Comparison of ENCODE assay signal across 8 mouse cellular contexts in the genomic region with DNA sequence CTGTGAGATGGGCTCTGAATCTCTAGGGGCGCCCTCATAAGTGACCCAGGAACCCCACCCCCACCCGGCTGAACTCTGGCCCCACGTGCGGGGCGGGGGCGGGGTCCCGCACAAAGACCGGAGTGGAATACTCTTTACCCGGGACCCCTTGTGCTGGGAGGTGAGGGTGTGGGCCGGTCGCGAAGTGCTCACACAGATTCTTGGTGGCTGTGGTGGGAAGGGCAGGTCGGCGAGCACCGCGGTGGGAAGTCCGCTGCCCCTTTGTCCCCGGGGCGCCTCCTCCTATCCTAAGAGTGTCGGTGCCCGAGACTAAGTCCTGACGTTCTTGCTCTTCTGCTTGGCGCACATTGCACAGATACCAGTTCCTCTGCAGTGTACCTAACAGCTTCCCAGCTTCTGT. TPM values are rescaled to one million over a fixed set of nuclear protein-coding genes. Genes with fewer than 3 reads are reported as not detected.
DNase-seq lines count a peak whose midpoint lies in the region; ATAC-seq and TF ChIP-seq lines count a peak whose summit lies in the region.

No protein-coding gene starts in this region.

- WGBS in heart, postnatal 0 days: 1% methylated on average over 22 of the region's 23 CpGs
- 0% methylated on average over 23 of the region's 23 CpGs for WGBS in hindbrain, embryonic 14.5 days
- under 1% methylated on average over 22 of the region's 23 CpGs for WGBS in midbrain, embryonic 13.5 days

- H3K4me2 ChIP-seq in heart, postnatal 0 days (ENCODE audit: low read depth, low read length): peak overlapping the region; percentile 76
- H3K4me2 ChIP-seq in hindbrain, embryonic 14.5 days (replicated peaks): peak overlapping the region; percentile 83
- H3K4me2 ChIP-seq in midbrain, embryonic 13.5 days (replicated peaks): peak overlapping the region; percentile 96

- peak overlapping the region; percentile 90 for H3K27ac ChIP-seq in heart, postnatal 0 days (ENCODE audit: low read depth)
- peak overlapping the region; percentile 46 for H3K27ac ChIP-seq in bone marrow macrophage, adult 2 months (ENCODE audit: insufficient read depth, low read depth, low read length)
- H3K27ac ChIP-seq in hindbrain, embryonic 14.5 days: peak overlapping the region; percentile 73
- H3K27ac ChIP-seq in midbrain, embryonic 13.5 days: peak overlapping the region; percentile 89

- H3K9ac ChIP-seq in heart, postnatal 0 days (replicated peaks; ENCODE audit: low read depth, low read length): peak overlapping the region; percentile 77
- H3K9ac ChIP-seq in hindbrain, embryonic 14.5 days: peak overlapping the region; percentile 87
- peak overlapping the region; percentile 96 for H3K9ac ChIP-seq in midbrain, embryonic 13.5 days (replicated peaks)

- ATAC-seq in heart, postnatal 0 days (ENCODE audit: insufficient read depth, low read depth): peak; percentile 24
- ATAC-seq in hindbrain, embryonic 14.5 days (ENCODE audit: low FRiP score): peak; percentile 28
- peak; percentile 47 for ATAC-seq in midbrain, embryonic 13.5 days

- H3K27me3 ChIP-seq in heart, postnatal 0 days (ENCODE audit: control insufficient read depth, insufficient read depth, low read length): no peaks in the 10 kb centered on the region
- H3K27me3 ChIP-seq in hindbrain, embryonic 14.5 days (ENCODE audit: control insufficient read depth, insufficient read depth, low read length): no peaks in the 10 kb centered on the region
- no peaks in the 10 kb centered on the region for H3K27me3 ChIP-seq in midbrain, embryonic 13.5 days

- no peak for TF ChIP-seq EP300 in heart, postnatal 0 days (IDR thresholded peaks at IDR 0.05; ENCODE audit: low read depth)

- no peaks in the 10 kb centered on the region for H3K9me3 ChIP-seq in heart, postnatal 0 days (replicated peaks; ENCODE audit: control insufficient read depth, low read length)
- H3K9me3 ChIP-seq in hindbrain, embryonic 14.5 days (ENCODE audit: control insufficient read depth, low read length): no peaks in the 10 kb centered on the region
- H3K9me3 ChIP-seq in midbrain, embryonic 13.5 days: no peaks in the 10 kb centered on the region

- intact Hi-C loops in heart, postnatal 25 days (cut with DNase I): loop anchor here (5.0 kb wide), 1 partner anchor 58 kb away; no protein-coding TSS in a partner anchor

- H3K4me3 ChIP-seq in heart, postnatal 0 days (ENCODE audit: low read depth, low read length): peak overlapping the region; percentile 76
- peak overlapping the region; percentile 85 for H3K4me3 ChIP-seq in bone marrow macrophage, adult 2 months (ENCODE audit: insufficient read depth, low read length)
- H3K4me3 ChIP-seq in hindbrain, embryonic 14.5 days (replicated peaks; ENCODE audit: low read length): peak overlapping the region; percentile 82
- H3K4me3 ChIP-seq in midbrain, embryonic 13.5 days (replicated peaks): peak overlapping the region; percentile 71

- TF ChIP-seq CTCF in heart, postnatal 0 days (IDR thresholded peaks at IDR 0.05; ENCODE audit: low read depth): no peak
- no peak for TF ChIP-seq CTCF in bone marrow macrophage, adult 2 months (IDR thresholded peaks at IDR 0.05; ENCODE audit: low read depth, low read length)

- no peak for TF ChIP-seq POLR2A in bone marrow macrophage, adult 2 months (IDR thresholded peaks at IDR 0.05; ENCODE audit: borderline replicate concordance, low read depth, low read length)

- peaks cover 21% of the 10 kb centered on the region for H3K4me1 ChIP-seq in heart, postnatal 0 days (ENCODE audit: control insufficient read depth, insufficient read depth)
- peaks cover 54% of the 10 kb centered on the region for H3K4me1 ChIP-seq in bone marrow macrophage, adult 2 months (ENCODE audit: control insufficient read depth, insufficient read depth, low read length)
- peaks cover 33% of the 10 kb centered on the region for H3K4me1 ChIP-seq in hindbrain, embryonic 14.5 days (replicated peaks; ENCODE audit: control insufficient read depth, insufficient read depth, low read length)
- peaks cover 60% of the 10 kb centered on the region for H3K4me1 ChIP-seq in midbrain, embryonic 13.5 days (replicated peaks)

- H3K36me3 ChIP-seq in heart, postnatal 0 days (replicated peaks; ENCODE audit: control insufficient read depth, insufficient read depth, low read length): peaks cover 27% of the 10 kb centered on the region
- peaks cover 56% of the 10 kb centered on the region for H3K36me3 ChIP-seq in hindbrain, embryonic 14.5 days (replicated peaks; ENCODE audit: control insufficient read depth, insufficient read depth)
- peaks cover 61% of the 10 kb centered on the region for H3K36me3 ChIP-seq in midbrain, embryonic 13.5 days

- no peak for DNase-seq in heart, postnatal 0 days (ENCODE audit: low spot score)
- no peak for DNase-seq in heart, postnatal 25 days (ENCODE audit: low spot score)
- no peak for DNase-seq in hindbrain, embryonic 14.5 days (ENCODE audit: low spot score)
- no peak for DNase-seq in cerebellum, adult 9-10 months
- DNase-seq in frontal cortex, postnatal 36 days (ENCODE audit: low spot score in 2 of 2): no peak
- no peak for DNase-seq in frontal cortex, postnatal 10 days (ENCODE audit: low spot score in 2 of 2)

RNA-seq across cellular contexts. Expression of a gene that starts 1.5 kb away (rescaled TPM):
- total RNA-seq in heart, postnatal 0 days (2014; rRNA removed; ENCODE audit: low replicate concordance): 67.8 and 97.3 TPM in 2 replicates
- polyA plus RNA-seq in heart, postnatal 0 days (2015; fragmentation: Nextera tagmentation; extraction: Ambion mirVana): 58.6 and 60.5 TPM in 2 replicates
- total RNA-seq in heart, postnatal 25 days (2021): 10 to 100 TPM; 35.4 to 36.2 TPM
- 8.8 and 10.3 TPM in 2 replicates for polyA plus RNA-seq in bone marrow macrophage, adult 2 months (2012; ENCODE audit: insufficient read depth, insufficient read length, missing spikeins)
- 71.7 and 76.6 TPM in 2 replicates for polyA plus RNA-seq in hindbrain, embryonic 14.5 days (2014; fragmentation: Nextera tagmentation; extraction: Ambion mirVana)
- polyA plus RNA-seq in midbrain, embryonic 13.5 days (2015; fragmentation: Nextera tagmentation; extraction: Ambion mirVana): 98.9 and 106 TPM in 2 replicates

RNA-seq across cellular contexts. Expression of a gene that starts 6.2 kb away (rescaled TPM):
- total RNA-seq in heart, postnatal 0 days (2014; rRNA removed; ENCODE audit: low replicate concordance): 38.6 and 51.2 TPM in 2 replicates
- 37.0 and 38.8 TPM in 2 replicates for polyA plus RNA-seq in heart, postnatal 0 days (2015; fragmentation: Nextera tagmentation; extraction: Ambion mirVana)
- total RNA-seq in heart, postnatal 25 days (2021): 10 to 100 TPM; 28.6 to 30.4 TPM
- 23.0 and 23.6 TPM in 2 replicates for polyA plus RNA-seq in bone marrow macrophage, adult 2 months (2012; ENCODE audit: insufficient read depth, insufficient read length, missing spikeins)
- polyA plus RNA-seq in hindbrain, embryonic 14.5 days (2014; fragmentation: Nextera tagmentation; extraction: Ambion mirVana): 115 and 130 TPM in 2 replicates
- polyA plus RNA-seq in midbrain, embryonic 13.5 days (2015; fragmentation: Nextera tagmentation; extraction: Ambion mirVana): 93.2 and 109 TPM in 2 replicates

RNA-seq across cellular contexts. Expression of a gene that starts 7.5 kb away (rescaled TPM):
- 14.0 and 21.3 TPM in 2 replicates for total RNA-seq in heart, postnatal 0 days (2014; rRNA removed; ENCODE audit: low replicate concordance)
- 5.7 and 6.0 TPM in 2 replicates for polyA plus RNA-seq in heart, postnatal 0 days (2015; fragmentation: Nextera tagmentation; extraction: Ambion mirVana)
- 1 to 10 TPM; 5.3 TPM for total RNA-seq in heart, postnatal 25 days (2021)
- polyA plus RNA-seq in bone marrow macrophage, adult 2 months (2012; ENCODE audit: insufficient read depth, insufficient read length, missing spikeins): 2.3 and 4.7 TPM in 2 replicates
- polyA plus RNA-seq in hindbrain, embryonic 14.5 days (2014; fragmentation: Nextera tagmentation; extraction: Ambion mirVana): 3.1 and 4.9 TPM in 2 replicates
- polyA plus RNA-seq in midbrain, embryonic 13.5 days (2015; fragmentation: Nextera tagmentation; extraction: Ambion mirVana): 7.0 and 10.0 TPM in 2 replicates

RNA-seq across cellular contexts. Expression of a gene that starts 9.4 kb away (rescaled TPM):
- 28.4 and 58.8 TPM in 2 replicates for total RNA-seq in heart, postnatal 0 days (2014; rRNA removed; ENCODE audit: low replicate concordance)
- polyA plus RNA-seq in heart, postnatal 0 days (2015; fragmentation: Nextera tagmentation; extraction: Ambion mirVana): 14.5 and 17.5 TPM in 2 replicates
- total RNA-seq in heart, postnatal 25 days (2021): 10 to 100 TPM; 14.0 to 18.4 TPM
- 16.9 and 21.1 TPM in 2 replicates for polyA plus RNA-seq in bone marrow macrophage, adult 2 months (2012; ENCODE audit: insufficient read depth, insufficient read length, missing spikeins)
- 14.4 and 16.4 TPM in 2 replicates for polyA plus RNA-seq in hindbrain, embryonic 14.5 days (2014; fragmentation: Nextera tagmentation; extraction: Ambion mirVana)
- 16.5 and 19.1 TPM in 2 replicates for polyA plus RNA-seq in midbrain, embryonic 13.5 days (2015; fragmentation: Nextera tagmentation; extraction: Ambion mirVana)

RNA-seq across cellular contexts. Expression of a gene that starts 11.3 kb away (rescaled TPM):
- 0.65 and 0.66 TPM in 2 replicates for total RNA-seq in heart, postnatal 0 days (2014; rRNA removed; ENCODE audit: low replicate concordance)
- 0.29 and 0.44 TPM in 2 replicates for polyA plus RNA-seq in heart, postnatal 0 days (2015; fragmentation: Nextera tagmentation; extraction: Ambion mirVana)
- total RNA-seq in heart, postnatal 25 days (2021): under 1 TPM; 0.45 to 0.62 TPM
- 0.29 and 0.59 TPM in 2 replicates for polyA plus RNA-seq in bone marrow macrophage, adult 2 months (2012; ENCODE audit: insufficient read depth, insufficient read length, missing spikeins)
- 0.96 and 1.2 TPM in 2 replicates for polyA plus RNA-seq in hindbrain, embryonic 14.5 days (2014; fragmentation: Nextera tagmentation; extraction: Ambion mirVana)
- polyA plus RNA-seq in midbrain, embryonic 13.5 days (2015; fragmentation: Nextera tagmentation; extraction: Ambion mirVana): 1.1 and 1.8 TPM in 2 replicates
